Mouse (Mus musculus): ENCODE results near the gene Armc2. TPM values are rescaled to one million over a fixed set of nuclear protein-coding genes. Genes with fewer than 3 reads are reported as not detected.

Gene Armc2
- total and polyA plus RNA-seq, 3 experiments = 0.34 to 0.99 (median 0.90) TPM

GRCm38 (mm10) chr10:42051069-42051468 is 32.8 kb upstream of the Armc2 start:
- Histone ChIP-seq H3K27me3 (replicated peaks) (no peaks in the 10 kb centered on the region), H3K9ac (ENCODE audit: insufficient read depth, low read depth) (no peak overlapping the region), H3K4me2 (ENCODE audit: insufficient read depth, low read depth, poor library complexity, severe bottlenecking) (no peak overlapping the region), H3K9me3 (replicated peaks; ENCODE audit: low read length) (no peaks in the 10 kb centered on the region), H3K36me3 (replicated peaks in 1 of 2; ENCODE audit: control insufficient read depth in 1 of 2, insufficient read depth in 1 of 2, low read length in 1 of 2) (no peaks in the 10 kb centered on the region), H3K4me3 (replicated peaks in 1 of 3; ENCODE audit: low read depth in 2 of 3, low read length in 2 of 3, poor library complexity in 1 of 3) (no peak overlapping the region), H3K4me1 (ENCODE audit: control insufficient read depth in 1 of 2, insufficient read depth in 2 of 2) (peaks cover 0 to 12% of the 10 kb centered on the region in 2 experiments; a peak in 3 of 4 replicates), H3K79me2 (replicated peaks; ENCODE audit: control insufficient read depth, extremely low read depth, insufficient read depth, poor library complexity, severe bottlenecking) (no peaks in the 10 kb centered on the region), H3K27ac (ENCODE audit: insufficient read depth, low read depth) (no peak overlapping the region)
- DNase-seq (ENCODE audit: extremely low read depth) = no peak
- in situ Hi-C loops (cut with MboI; ENCODE audit: low pct_ligation_motif_present, low pct_unique_long_range_greater_than_20kb, low sequenced_read_pairs) (no loop called here), dilution Hi-C loops (cut with MboI; ENCODE audit: extremely low pct_ligation_motif_present, extremely low pct_unique_long_range_greater_than_20kb, low sequenced_read_pairs) (no loop called here)
- no peak for TF ChIP-seq NRF1 (IDR thresholded peaks at IDR 0.05; ENCODE audit: low read depth, low read length)
- no peak for TF ChIP-seq MXI1 (IDR thresholded peaks at IDR 0.05; ENCODE audit: low read depth, low read length)
- no peak for TF ChIP-seq POLR2AphosphoS2 (IDR thresholded peaks at IDR 0.05; ENCODE audit: low read depth, low read length)
- no peak for TF ChIP-seq POLR2A (IDR thresholded peaks at IDR 0.05; ENCODE audit: low read depth, low read length)

GRCm38 (mm10) chr10:42048648-42049047 is 30.4 kb upstream of the Armc2 start:
- no peak for DNase-seq (ENCODE audit: extremely low read depth)
- Histone ChIP-seq H3K79me2 (replicated peaks; ENCODE audit: control insufficient read depth, extremely low read depth, insufficient read depth, poor library complexity, severe bottlenecking) (no peaks in the 10 kb centered on the region), H3K4me2 (ENCODE audit: insufficient read depth, low read depth, poor library complexity, severe bottlenecking) (no peak overlapping the region), H3K9ac (ENCODE audit: insufficient read depth, low read depth) (no peak overlapping the region), H3K9me3 (replicated peaks; ENCODE audit: low read length) (no peaks in the 10 kb centered on the region), H3K27ac (ENCODE audit: insufficient read depth, low read depth) (no peak overlapping the region), H3K27me3 (replicated peaks) (no peaks in the 10 kb centered on the region), H3K4me1 (ENCODE audit: control insufficient read depth in 1 of 2, insufficient read depth in 2 of 2) (peaks cover 0 to 19% of the 10 kb centered on the region in 2 experiments; a peak in 3 of 4 replicates), H3K36me3 (replicated peaks in 1 of 2; ENCODE audit: control insufficient read depth in 1 of 2, insufficient read depth in 1 of 2, low read length in 1 of 2) (no peaks in the 10 kb centered on the region), H3K4me3 (replicated peaks in 1 of 3; ENCODE audit: low read depth in 2 of 3, low read length in 2 of 3, poor library complexity in 1 of 3) (no peak overlapping the region)
- dilution Hi-C loops (cut with MboI; ENCODE audit: extremely low pct_ligation_motif_present, extremely low pct_unique_long_range_greater_than_20kb, low sequenced_read_pairs) = no loop called here
- TF ChIP-seq TBP (conservative IDR thresholded peaks at IDR 0.05; ENCODE audit: low read depth, low read length) (no peak), SIN3A (IDR thresholded peaks at IDR 0.05; ENCODE audit: low read length) (no peak), ZC3H11A (IDR thresholded peaks at IDR 0.05; ENCODE audit: low read depth, low read length) (no peak), MXI1 (IDR thresholded peaks at IDR 0.05; ENCODE audit: low read depth, low read length) (no peak), MAX (IDR thresholded peaks at IDR 0.05; ENCODE audit: low read length) (no peak), MYC (IDR thresholded peaks at IDR 0.05; ENCODE audit: low read depth, low read length) (no peak), UBTF (IDR thresholded peaks at IDR 0.05; ENCODE audit: low read depth, low read length) (no peak), CHD1 (IDR thresholded peaks at IDR 0.05; ENCODE audit: low read depth, low read length) (no peak), GABPA (IDR thresholded peaks at IDR 0.05; ENCODE audit: insufficient replicate concordance, low read depth, low read length) (no peak)
- in situ Hi-C loops (cut with MboI; ENCODE audit: low pct_ligation_motif_present, low pct_unique_long_range_greater_than_20kb, low sequenced_read_pairs) = no loop called here

GRCm38 (mm10) chr10:42044574-42044973 is 26.3 kb upstream of the Armc2 start:
- Histone ChIP-seq H3K9me3 (replicated peaks; ENCODE audit: low read length) (no peaks in the 10 kb centered on the region), H3K9ac (ENCODE audit: insufficient read depth, low read depth) (no peak overlapping the region), H3K4me1 (ENCODE audit: control insufficient read depth in 1 of 2, insufficient read depth in 2 of 2) (peaks cover 0 to 34% of the 10 kb centered on the region in 2 experiments; a peak in 2 of 4 replicates), H3K27me3 (replicated peaks) (no peaks in the 10 kb centered on the region), H3K79me2 (replicated peaks; ENCODE audit: control insufficient read depth, extremely low read depth, insufficient read depth, poor library complexity, severe bottlenecking) (no peaks in the 10 kb centered on the region), H3K4me3 (replicated peaks in 1 of 3; ENCODE audit: low read depth in 2 of 3, low read length in 2 of 3, poor library complexity in 1 of 3) (no peak overlapping the region), H3K36me3 (replicated peaks in 1 of 2; ENCODE audit: control insufficient read depth in 1 of 2, insufficient read depth in 1 of 2, low read length in 1 of 2) (no peaks in the 10 kb centered on the region), H3K4me2 (ENCODE audit: insufficient read depth, low read depth, poor library complexity, severe bottlenecking) (no peak overlapping the region), H3K27ac (ENCODE audit: insufficient read depth, low read depth) (no peak overlapping the region)
- in situ Hi-C loops (cut with MboI; ENCODE audit: low pct_ligation_motif_present, low pct_unique_long_range_greater_than_20kb, low sequenced_read_pairs) = no loop called here
- no peak for DNase-seq (ENCODE audit: extremely low read depth)
- no peak for TF ChIP-seq HCFC1 (IDR thresholded peaks at IDR 0.05; ENCODE audit: low read depth, low read length)
- no peak for TF ChIP-seq CHD2 (IDR thresholded peaks at IDR 0.05; ENCODE audit: low read length)
- no peak for TF ChIP-seq RAD21 (IDR thresholded peaks at IDR 0.05; ENCODE audit: low read depth, low read length)
- no peak for TF ChIP-seq MEF2A (IDR thresholded peaks at IDR 0.05; ENCODE audit: borderline replicate concordance, low read depth, low read length)
- dilution Hi-C loops (cut with MboI; ENCODE audit: extremely low pct_ligation_motif_present, extremely low pct_unique_long_range_greater_than_20kb, low sequenced_read_pairs) = no loop called here

All from CH12.LX (cell line).